Mouse (Mus musculus): Measurements from ENCODE around the gene Gm3336. TPM values are rescaled to one million over a fixed set of nuclear protein-coding genes. Genes with fewer than 3 reads are reported as not detected.

Gene Gm3336
- polyA plus RNA-seq, 2 experiments, result 0.04 to 0.11 TPM

- WGBS (ENCODE audit: insufficient replicate concordance), result 41% methylated on average over 2 of the region's 2 CpGs
These were observed 3.3 kb upstream of the Gm3336 start for GRCm38 (mm10) chr8:70715086-70715485.

GRCm38 (mm10) chr8:70716521-70717400, 1.6 kb upstream of the Gm3336 start:
- no peak overlapping the region for H3K9ac ChIP-seq (replicated peaks)
- no peaks in the 10 kb centered on the region for H3K9me3 ChIP-seq (ENCODE audit: control insufficient read depth, low read length)
- no peak overlapping the region for H3K4me2 ChIP-seq (ENCODE audit: low read depth)
- DNase-seq (ENCODE audit: low read depth in 3 of 3, low spot score in 3 of 3) (no peak), ATAC-seq (ENCODE audit: insufficient read depth) (no peak)
- 69% methylated on average over 40 of the region's 40 CpGs for WGBS (ENCODE audit: insufficient replicate concordance)
- H3K4me1 ChIP-seq (replicated peaks; ENCODE audit: control insufficient read depth in 2 of 2, insufficient read depth in 2 of 2, low read length in 1 of 2), result no peaks in the 10 kb centered on the region
- no peaks in the 10 kb centered on the region; the same call in 1 of the 2 replicates for H3K27me3 ChIP-seq (ENCODE audit: control insufficient read depth, insufficient read depth, low read length)
- no peaks in the 10 kb centered on the region for H3K36me3 ChIP-seq (replicated peaks; ENCODE audit: control insufficient read depth, insufficient read depth, low read depth)
- no peak overlapping the region for H3K4me3 ChIP-seq (ENCODE audit: insufficient read depth in 1 of 2, low read depth in 2 of 2, low read length in 2 of 2)
- no peak overlapping the region for H3K27ac ChIP-seq
- TF ChIP-seq EP300 (IDR thresholded peaks at IDR 0.05; ENCODE audit: low read depth) (no peak), CTCF (IDR thresholded peaks at IDR 0.05; ENCODE audit: low read depth) (no peak)

More at GRCm38 (mm10) chr8:70715086-70715485, 3.3 kb upstream of the Gm3336 start:
- no peaks in the 10 kb centered on the region for H3K36me3 ChIP-seq (replicated peaks; ENCODE audit: control insufficient read depth, insufficient read depth, low read depth)
- TF ChIP-seq EP300 (IDR thresholded peaks at IDR 0.05; ENCODE audit: low read depth) (no peak), CTCF (IDR thresholded peaks at IDR 0.05; ENCODE audit: low read depth) (no peak)
- H3K4me3 ChIP-seq (ENCODE audit: insufficient read depth in 1 of 2, low read depth in 2 of 2, low read length in 2 of 2), result no peak overlapping the region
- H3K9me3 ChIP-seq (ENCODE audit: control insufficient read depth, low read length), result no peaks in the 10 kb centered on the region
- H3K4me1 ChIP-seq (replicated peaks; ENCODE audit: control insufficient read depth in 2 of 2, insufficient read depth in 2 of 2, low read length in 1 of 2), result no peaks in the 10 kb centered on the region
- H3K27me3 ChIP-seq (ENCODE audit: control insufficient read depth, insufficient read depth, low read length), result no peaks in the 10 kb centered on the region; the same call in 1 of the 2 replicates
- DNase-seq (ENCODE audit: low read depth in 3 of 3, low spot score in 3 of 3) (no peak), ATAC-seq (ENCODE audit: insufficient read depth) (no peak)
- no peak overlapping the region for H3K4me2 ChIP-seq (ENCODE audit: low read depth)
- H3K27ac ChIP-seq, result no peak overlapping the region
- no peak overlapping the region for H3K9ac ChIP-seq (replicated peaks)

GRCm38 (mm10) chr8:70719796-70720270, 1.5 kb downstream of the Gm3336 start:
- Histone ChIP-seq H3K27me3 (ENCODE audit: control insufficient read depth, insufficient read depth, low read length) (no peaks in the 10 kb centered on the region; the same call in 1 of the 2 replicates), H3K9me3 (ENCODE audit: control insufficient read depth, low read length) (no peaks in the 10 kb centered on the region), H3K4me3 (ENCODE audit: insufficient read depth in 1 of 2, low read depth in 2 of 2, low read length in 2 of 2) (no peak overlapping the region), H3K36me3 (replicated peaks; ENCODE audit: control insufficient read depth, insufficient read depth, low read depth) (no peaks in the 10 kb centered on the region), H3K27ac (no peak overlapping the region), H3K4me2 (ENCODE audit: low read depth) (no peak overlapping the region), H3K9ac (replicated peaks) (no peak overlapping the region), H3K4me1 (replicated peaks; ENCODE audit: control insufficient read depth in 2 of 2, insufficient read depth in 2 of 2, low read length in 1 of 2) (no peaks in the 10 kb centered on the region)
- 28% methylated on average over 9 of the region's 9 CpGs for WGBS (ENCODE audit: insufficient replicate concordance)
- ATAC-seq (ENCODE audit: insufficient read depth), result no peak
- DNase-seq (ENCODE audit: low read depth in 3 of 3, low spot score in 3 of 3), result no peak
- TF ChIP-seq CTCF (IDR thresholded peaks at IDR 0.05; ENCODE audit: low read depth), result no peak

DNA sequence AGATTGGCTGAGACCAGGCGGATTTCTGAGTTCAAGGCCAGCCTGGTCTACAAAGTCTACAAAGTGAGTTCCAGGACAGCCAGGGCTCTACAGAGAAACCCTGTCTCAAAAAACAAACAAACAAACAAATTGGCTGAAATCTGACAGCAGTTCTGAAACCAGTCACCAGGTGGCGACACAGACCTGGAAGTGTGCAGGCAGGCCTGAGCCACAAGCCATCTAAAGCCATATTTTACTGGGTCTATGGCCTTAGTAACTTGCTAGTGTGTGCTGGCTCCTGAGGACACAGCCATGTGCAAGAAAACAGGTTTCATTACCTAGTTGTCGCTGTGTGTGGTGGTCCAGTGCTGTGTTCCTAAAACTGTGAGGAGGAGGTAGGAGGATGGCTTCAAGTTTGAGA, 2.4 kb downstream of the Gm3336 start:
- no peaks in the 10 kb centered on the region for H3K4me1 ChIP-seq (replicated peaks; ENCODE audit: control insufficient read depth in 2 of 2, insufficient read depth in 2 of 2, low read length in 1 of 2)
- TF ChIP-seq EP300 (IDR thresholded peaks at IDR 0.05; ENCODE audit: low read depth), result no peak
- TF ChIP-seq CTCF (IDR thresholded peaks at IDR 0.05; ENCODE audit: low read depth), result peak; percentile 97
- H3K4me3 ChIP-seq (ENCODE audit: insufficient read depth in 1 of 2, low read depth in 2 of 2, low read length in 2 of 2), result no peak overlapping the region
- peak; percentile 57 to 62 (median 62) for DNase-seq (ENCODE audit: low read depth in 3 of 3, low spot score in 3 of 3)
- no peak overlapping the region for H3K27ac ChIP-seq
- 5% methylated on average over 3 of the region's 3 CpGs for WGBS (ENCODE audit: insufficient replicate concordance)
- H3K36me3 ChIP-seq (replicated peaks; ENCODE audit: control insufficient read depth, insufficient read depth, low read depth), result no peaks in the 10 kb centered on the region
- ATAC-seq (ENCODE audit: insufficient read depth), result no peak
- H3K4me2 ChIP-seq (ENCODE audit: low read depth), result no peak overlapping the region
- no peak overlapping the region for H3K9ac ChIP-seq (replicated peaks)
- no peaks in the 10 kb centered on the region for H3K9me3 ChIP-seq (ENCODE audit: control insufficient read depth, low read length)
- no peaks in the 10 kb centered on the region; the same call in 1 of the 2 replicates for H3K27me3 ChIP-seq (ENCODE audit: control insufficient read depth, insufficient read depth, low read length)

- H3K4me3 ChIP-seq (ENCODE audit: insufficient read depth in 1 of 2, low read depth in 2 of 2, low read length in 2 of 2), result no peak overlapping the region
- DNase-seq (ENCODE audit: low read depth in 3 of 3, low spot score in 3 of 3) (no peak), ATAC-seq (ENCODE audit: insufficient read depth) (no peak)
- H3K27ac ChIP-seq, result no peak overlapping the region
- H3K4me2 ChIP-seq (ENCODE audit: low read depth), result no peak overlapping the region
- no peaks in the 10 kb centered on the region for H3K36me3 ChIP-seq (replicated peaks; ENCODE audit: control insufficient read depth, insufficient read depth, low read depth)
- 75% methylated on average over 8 of the region's 8 CpGs for WGBS (ENCODE audit: insufficient replicate concordance)
- no peaks in the 10 kb centered on the region for H3K4me1 ChIP-seq (replicated peaks; ENCODE audit: control insufficient read depth in 2 of 2, insufficient read depth in 2 of 2, low read length in 1 of 2)
- H3K27me3 ChIP-seq (ENCODE audit: control insufficient read depth, insufficient read depth, low read length), result peaks cover 5% of the 10 kb centered on the region
- no peaks in the 10 kb centered on the region for H3K9me3 ChIP-seq (ENCODE audit: control insufficient read depth, low read length)
- H3K9ac ChIP-seq (replicated peaks), result no peak overlapping the region
- TF ChIP-seq EP300 (IDR thresholded peaks at IDR 0.05; ENCODE audit: low read depth) (no peak), CTCF (IDR thresholded peaks at IDR 0.05; ENCODE audit: low read depth) (no peak)
These were observed 3.3 kb downstream of the Gm3336 start for GRCm38 (mm10) chr8:70721601-70722000.
